ENCODE assay signal across 11 mouse cellular contexts in the genomic region with DNA sequence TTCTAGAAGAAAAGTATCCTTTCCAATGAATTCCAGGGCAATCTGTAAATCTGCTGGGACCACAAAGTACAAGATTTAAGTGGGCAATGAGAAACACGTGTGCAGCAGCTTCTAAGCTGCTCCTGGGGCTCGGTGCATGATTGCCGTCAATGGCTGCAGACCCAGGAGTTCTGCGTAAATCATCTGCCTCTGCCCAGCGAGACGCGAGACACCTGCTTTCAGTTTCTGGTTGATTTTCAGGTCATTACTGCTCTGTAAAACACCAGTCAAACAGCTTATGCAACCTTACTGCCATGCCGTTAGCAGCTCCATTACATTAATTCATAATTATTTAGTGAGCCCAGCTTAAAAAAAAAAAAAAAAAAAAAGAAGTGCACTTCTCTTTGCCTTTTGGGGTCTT.
A peak's percentile ranks its signal among the peaks of the same experiment; 100 is the strongest.
DNase-seq lines count a peak whose midpoint lies in the region; ATAC-seq and TF ChIP-seq lines count a peak whose summit lies in the region.
"Had no signal": no experiment of that assay in that cellular context is flagged by ENCODE, and none has a peak within 500 bp of the region (broad histone marks: within the 10 kb centered on the region; RNA-seq: fewer than 3 reads in every experiment).

No protein-coding gene starts in this region.

- no peaks in the 10 kb centered on the region for H3K9me3 ChIP-seq in forebrain, embryonic 14.5 days (replicated peaks; ENCODE audit: control insufficient read depth, low read length)
- H3K9me3 ChIP-seq in forebrain, embryonic 12.5 days, result no peaks in the 10 kb centered on the region
- H3K9me3 ChIP-seq in limb, embryonic 10.5 days (replicated peaks), result no peaks in the 10 kb centered on the region
- no peaks in the 10 kb centered on the region for H3K9me3 ChIP-seq in midbrain, embryonic 16.5 days (replicated peaks; ENCODE audit: control insufficient read depth, low read length, poor library complexity, severe bottlenecking)

- no peak overlapping the region for H3K27ac ChIP-seq in forebrain, embryonic 14.5 days (ENCODE audit: low read depth, low read length)
- H3K27ac ChIP-seq in forebrain, embryonic 12.5 days, result no peak overlapping the region
- no peak overlapping the region for H3K27ac ChIP-seq in layer of hippocampus, adult 2 months
- H3K27ac ChIP-seq in limb, embryonic 10.5 days, result no peak overlapping the region
- no peak overlapping the region for H3K27ac ChIP-seq in midbrain, embryonic 16.5 days (ENCODE audit: low read length)

- H3K4me3 ChIP-seq in forebrain, embryonic 14.5 days (ENCODE audit: low read depth, low read length), result no peak overlapping the region
- no peak overlapping the region for H3K4me3 ChIP-seq in forebrain, embryonic 12.5 days (replicated peaks)
- H3K4me3 ChIP-seq in layer of hippocampus, adult 2 months, result peak overlapping the region; percentile 50
- no peak overlapping the region for H3K4me3 ChIP-seq in limb, embryonic 10.5 days
- H3K4me3 ChIP-seq in midbrain, embryonic 16.5 days (ENCODE audit: low read depth, low read length), result no peak overlapping the region

- no peak for ATAC-seq in forebrain, embryonic 14.5 days
- no peak for ATAC-seq in forebrain, embryonic 12.5 days (ENCODE audit: low FRiP score)
- no peak for ATAC-seq in midbrain, embryonic 16.5 days

- H3K4me1 ChIP-seq in forebrain, embryonic 14.5 days (ENCODE audit: control insufficient read depth, insufficient read depth, low read length), result peaks cover 6% of the 10 kb centered on the region
- no peaks in the 10 kb centered on the region for H3K4me1 ChIP-seq in forebrain, embryonic 12.5 days
- peaks cover 54% of the 10 kb centered on the region for H3K4me1 ChIP-seq in limb, embryonic 10.5 days
- 0 out of 2 replicates have a peak, but pooled peaks cover 3% of the 10 kb centered on the region for H3K4me1 ChIP-seq in midbrain, embryonic 16.5 days (ENCODE audit: control insufficient read depth, insufficient read depth, low read length)

- H3K27me3 ChIP-seq in forebrain, embryonic 14.5 days (replicated peaks; ENCODE audit: control insufficient read depth, insufficient read depth, low read length), result no peaks in the 10 kb centered on the region
- H3K27me3 ChIP-seq in forebrain, embryonic 12.5 days, result no peaks in the 10 kb centered on the region
- H3K27me3 ChIP-seq in limb, embryonic 10.5 days (ENCODE audit: low read depth, poor library complexity, severe bottlenecking), result peaks cover 25% of the 10 kb centered on the region; the same call in 1 of the 2 replicates
- no peaks in the 10 kb centered on the region for H3K27me3 ChIP-seq in midbrain, embryonic 16.5 days (ENCODE audit: control insufficient read depth, insufficient read depth, low read depth, low read length)

- no peak for TF ChIP-seq CTCF in layer of hippocampus, adult 2 months (conservative IDR thresholded peaks at IDR 0.05)

- peaks cover 10% of the 10 kb centered on the region for H3K36me3 ChIP-seq in forebrain, embryonic 14.5 days (ENCODE audit: control insufficient read depth, insufficient read depth, low read length)
- peaks cover 41% of the 10 kb centered on the region for H3K36me3 ChIP-seq in forebrain, embryonic 12.5 days (replicated peaks)
- peaks cover 45% of the 10 kb centered on the region for H3K36me3 ChIP-seq in limb, embryonic 10.5 days
- H3K36me3 ChIP-seq in midbrain, embryonic 16.5 days (ENCODE audit: control insufficient read depth, insufficient read depth, low read length), result peaks cover 9% of the 10 kb centered on the region; the same call in 1 of the 2 replicates
- H3K36me3 ChIP-seq: G1E had no signal

- H3K9ac ChIP-seq in forebrain, embryonic 14.5 days (ENCODE audit: low read length), result no peak overlapping the region
- no peak overlapping the region for H3K9ac ChIP-seq in forebrain, embryonic 12.5 days
- H3K9ac ChIP-seq in midbrain, embryonic 16.5 days (ENCODE audit: low read depth, low read length), result no peak overlapping the region

- 51% methylated on average over 8 of the region's 8 CpGs for WGBS in forebrain, embryonic 14.5 days
- WGBS in forebrain, embryonic 12.5 days, result 72% methylated on average over 8 of the region's 8 CpGs
- 13% methylated on average over 8 of the region's 8 CpGs for WGBS in limb, embryonic 10.5 days
- 56% methylated on average over 8 of the region's 8 CpGs for WGBS in midbrain, embryonic 16.5 days

- peak; percentile 23 for DNase-seq in forebrain, embryonic 14.5 days (ENCODE audit: low spot score)
- no peak for DNase-seq in layer of hippocampus, adult 2 months (ENCODE audit: low spot score in 2 of 2)
- no peak for DNase-seq in layer of hippocampus, adult 9-11 months
- DNase-seq in limb, embryonic 10.5 days (ENCODE audit: low spot score), result peak; percentile 85
- no peak for DNase-seq in natural killer cell, adult 2 months (ENCODE audit: low spot score in 2 of 2)
- DNase-seq in spleen, postnatal 36 days (ENCODE audit: low spot score in 2 of 2), result no peak
- DNase-seq: lung, adult 18-20 months had no signal

- no peak overlapping the region for H3K4me2 ChIP-seq in forebrain, embryonic 14.5 days (ENCODE audit: low read length)
- H3K4me2 ChIP-seq in forebrain, embryonic 12.5 days, result no peak overlapping the region
- no peak overlapping the region for H3K4me2 ChIP-seq in midbrain, embryonic 16.5 days (ENCODE audit: low read length)
- H3K4me2 ChIP-seq: midbrain, embryonic 11.5 days had no signal

Comparison
In these comparisons a context has a peak if more than half of its experiments do, and no peak if none do; other contexts are left out.
1. DNase-seq: peak in forebrain, embryonic 14.5 days (single experiment) and limb, embryonic 10.5 days (single experiment); none in layer of hippocampus, adult 2 months (0 of 2), layer of hippocampus, adult 9-11 months (single experiment), natural killer cell, adult 2 months (0 of 2) and spleen, postnatal 36 days (0 of 2).